Comparison of ENCODE assay signal across 10 mouse cellular contexts in the genomic region with DNA sequence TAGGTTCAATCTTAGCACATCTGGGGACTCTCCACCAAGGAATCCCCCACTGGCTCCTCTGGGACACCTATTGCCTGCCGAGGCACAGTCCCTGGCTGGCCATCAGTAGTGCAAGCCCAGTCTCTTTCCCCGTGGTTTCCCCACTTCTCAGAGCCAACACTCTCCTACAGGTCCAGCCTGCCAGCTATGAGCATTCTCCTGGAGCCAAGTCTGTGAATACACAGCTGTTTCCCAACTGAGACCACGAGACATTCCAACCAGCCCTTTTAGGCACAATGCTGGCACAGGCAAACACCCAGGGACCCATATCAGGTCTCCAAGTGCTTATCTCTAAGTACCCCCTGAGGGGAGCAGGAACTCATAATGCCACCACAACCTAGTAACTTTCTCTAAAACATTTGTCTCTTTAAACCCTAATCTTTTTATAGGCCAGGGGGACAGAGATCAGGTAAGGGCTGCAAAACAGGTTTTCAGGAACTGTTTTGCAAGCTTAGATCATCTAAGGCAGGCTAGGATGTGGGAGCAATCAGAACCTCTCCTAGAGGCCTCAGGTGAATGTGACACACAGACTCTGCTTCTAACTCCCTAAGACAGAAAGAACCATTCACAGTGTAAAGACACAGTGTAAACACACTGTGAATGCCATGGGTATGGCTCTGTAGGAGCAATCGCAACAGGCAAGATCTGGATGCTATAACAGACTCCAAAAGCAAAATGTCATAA. TPM values are rescaled to one million over a fixed set of nuclear protein-coding genes. Genes with fewer than 3 reads are reported as not detected.
A peak's percentile ranks its signal among the peaks of the same experiment; 100 is the strongest.
DNase-seq lines count a peak whose midpoint lies in the region; ATAC-seq and TF ChIP-seq lines count a peak whose summit lies in the region.
"Had no signal": no experiment of that assay in that cellular context is flagged by ENCODE, and none has a peak within 500 bp of the region (broad histone marks: within the 10 kb centered on the region; RNA-seq: fewer than 3 reads in every experiment).

No protein-coding gene starts in this region.

- no peak for TF ChIP-seq CTCF in intestine, postnatal 0 days (IDR thresholded peaks at IDR 0.05; ENCODE audit: low read depth)

- DNase-seq in gastrocnemius, adult 18-20 months (ENCODE audit: low spot score), result peak; percentile 44
- no peak for DNase-seq in gastrocnemius, postnatal 10 days
- DNase-seq in 3T3-L1 (ENCODE audit: low read depth, low spot score), result peak; percentile 71
- DNase-seq in gonadal fat pad, adult 2 months (ENCODE audit: low read depth), result peak; percentile 95
- DNase-seq in embryo, embryonic 9.5 days (ENCODE audit: extremely low spot score), result no peak
- DNase-seq in frontal cortex, postnatal 36 days (ENCODE audit: low spot score in 2 of 2), result no peak

- H3K4me1 ChIP-seq in intestine, postnatal 0 days (replicated peaks; ENCODE audit: control insufficient read depth, insufficient read depth, low read length), result no peaks in the 10 kb centered on the region

- no peak overlapping the region for H3K4me3 ChIP-seq in intestine, postnatal 0 days (ENCODE audit: low read depth, low read length)
- H3K4me3 ChIP-seq: erythroblast, embryonic 14.5 days had no signal

- H3K9me3 ChIP-seq in intestine, postnatal 0 days (ENCODE audit: control insufficient read depth), result no peaks in the 10 kb centered on the region

- 44% methylated on average over 4 of the region's 4 CpGs for WGBS in intestine, postnatal 0 days

- no peaks in the 10 kb centered on the region for H3K36me3 ChIP-seq in intestine, postnatal 0 days (ENCODE audit: control insufficient read depth, insufficient read depth)

- no peak overlapping the region for H3K9ac ChIP-seq in intestine, postnatal 0 days (ENCODE audit: low read depth, low read length)

- peak; percentile 69 for ATAC-seq in intestine, postnatal 0 days
- ATAC-seq in monocyte, adult 5-6 weeks (replicated peaks; ENCODE audit: insufficient number of reproducible peaks, low FRiP score, low TSS enrichment, poor library complexity, severe bottlenecking), result no peak

- H3K27ac ChIP-seq in intestine, postnatal 0 days (ENCODE audit: low read depth, low read length), result no peak overlapping the region

- H3K4me2 ChIP-seq in intestine, postnatal 0 days (replicated peaks; ENCODE audit: low read depth), result no peak overlapping the region

- H3K27me3 ChIP-seq in intestine, postnatal 0 days (replicated peaks; ENCODE audit: control insufficient read depth, insufficient read depth, low read length), result no peaks in the 10 kb centered on the region
- H3K27me3 ChIP-seq: CH12.LX had no signal

RNA-seq across cellular contexts. Expression of a gene that starts 23.0 kb away (rescaled TPM):
- total RNA-seq in gastrocnemius, adult 18-20 months (2021), result 10 to 100 TPM; 23.9 to 33.6 TPM
- total RNA-seq in gastrocnemius, postnatal 10 days (2021), result 10 to 100 TPM; 39.6 to 42.5 TPM
- polyA plus RNA-seq in gonadal fat pad, adult 2 months (2012; rRNA removed), result 82.9 and 85.0 TPM in 2 replicates
- 2.9 and 3.0 TPM in 2 replicates for polyA plus RNA-seq in intestine, postnatal 0 days (2015; fragmentation: Nextera tagmentation; extraction: Ambion mirVana)
- not detected in 3 replicates for total RNA-seq in monocyte, adult 5-6 weeks (2017)
- total RNA-seq: CH12.LX had no signal
- polyA plus RNA-seq: erythroblast, embryonic 14.5 days had no signal

Comparison
In these comparisons a context has a peak if more than half of its experiments do, and no peak if none do; other contexts are left out.
1. DNase-seq: peak in gastrocnemius, adult 18-20 months (single experiment), 3T3-L1 (single experiment) and gonadal fat pad, adult 2 months (single experiment); none in gastrocnemius, postnatal 10 days (single experiment), embryo, embryonic 9.5 days (single experiment) and frontal cortex, postnatal 36 days (0 of 2).
2. RNA of a gene that starts 23.0 kb away (total RNA-seq): 39.6 to 42.5 TPM in gastrocnemius, postnatal 10 days and 23.9 to 33.6 TPM in gastrocnemius, adult 18-20 months; not detected in monocyte, adult 5-6 weeks; every median in the first group is over 10 times any median in the second.